Mouse (Mus musculus) G1E (cell line): Measurements from ENCODE around the gene Tbc1d4. TPM values are rescaled to one million over a fixed set of nuclear protein-coding genes. Genes with fewer than 3 reads are reported as not detected.

Experiments
- ATAC-seq: 2 replicates; pipeline ENCODE4 v1.8.0; 2016; ENCODE audit warnings: mild to moderate bottlenecking; ENCODE audit not compliant: insufficient number of reproducible peaks, poor library complexity, low FRiP score, severe bottlenecking; ENCODE audit errors: extremely low read depth
- DNase-seq: peaks from one replicate; pipeline ENCODE4 v3.0.0; 2012; ENCODE audit warnings: low spot score
- H3K27me3 ChIP-seq: 2 replicates; pipeline ENCODE4 v1.6.1; 2012; ENCODE audit warnings: mild to moderate bottlenecking, low read length, inconsistent platforms; ENCODE audit not compliant: insufficient read depth
- H3K36me3 ChIP-seq: replicated peaks from 2 replicates; pipeline ENCODE3; 2012; ENCODE audit warnings: mild to moderate bottlenecking, inconsistent platforms
- H3K4me1 ChIP-seq: 2 replicates; pipeline ENCODE4 v1.6.1; 2012; ENCODE audit warnings: low read depth, low read length, inconsistent platforms, mixed read lengths; ENCODE audit not compliant: insufficient read depth
- H3K4me3 ChIP-seq: 2 replicates; pipeline ENCODE4 v1.5.1; 2012; ENCODE audit warnings: low read depth, mild to moderate bottlenecking, inconsistent platforms, low read length, moderate library complexity, mixed read lengths
- H3K9me3 ChIP-seq: replicated peaks from 2 replicates; pipeline ENCODE4 v1.6.1; 2012; ENCODE audit warnings: inconsistent platforms
- CTCF ChIP-seq: IDR thresholded peaks from 2 replicates; pipeline ENCODE4 v1.5.1; 2012; ENCODE audit warnings: low read depth, low read length, inconsistent platforms, mixed read lengths
- GATA1 ChIP-seq: IDR thresholded peaks from 2 replicates; pipeline ENCODE4 v1.6.1; 2012; ENCODE audit warnings: borderline replicate concordance, low read length, inconsistent platforms, mixed read lengths
- GATA2 ChIP-seq: IDR thresholded peaks from 2 replicates; pipeline ENCODE4 v1.6.1; 2012; ENCODE audit warnings: low read depth, low read length, inconsistent platforms, borderline replicate concordance
- POLR2AphosphoS5 ChIP-seq: IDR thresholded peaks from 2 replicates; pipeline ENCODE4 v1.6.1; 2012; ENCODE audit warnings: low read depth, low read length, inconsistent platforms; ENCODE audit not compliant: insufficient replicate concordance
- TAL1 ChIP-seq: conservative IDR thresholded peaks from 2 replicates; pipeline ENCODE4 v1.6.1; 2012; ENCODE audit warnings: low read depth, low read length, inconsistent platforms, mixed read lengths
- polyA plus RNA-seq: library from polyadenylated mRNA; stranded (reverse); fragments of >175 nt; gene quantifications from 2 replicates; pipeline ENCODE4 v1.2.3, GENCODE M21; 2012
- total RNA-seq, 2 experiments: library from RNA; stranded (forward) in 1 of 2; stranded (reverse) in 1 of 2; fragments of 200-1000 nt in 1 of 2; fragments of >200 nt in 1 of 2; fragmentation: Nextera tagmentation in 1 of 2; gene quantifications; 2 replicates each; pipeline ENCODE4 v1.2.3; 2014 to 2017

The Tbc1d4 gene
- total and polyA plus RNA-seq, 3 experiments: 0.33 TPM; not detected in 2

GRCm38 (mm10) chr14:101514557-101514971 is 94.4 kb downstream of the Tbc1d4 start:
- DNase-seq: no peak

GRCm38 (mm10) chr14:101513163-101513562 is 95.8 kb downstream of the Tbc1d4 start:
- no peak for DNase-seq
- H3K4me3 ChIP-seq: no peak overlapping the region
- no peaks in the 10 kb centered on the region for H3K36me3 ChIP-seq
- H3K27me3 ChIP-seq: no peaks in the 10 kb centered on the region
- no peak for ATAC-seq
- H3K9me3 ChIP-seq: peaks cover 53% of the 10 kb centered on the region
- H3K4me1 ChIP-seq: no peaks in the 10 kb centered on the region
- no peak for TF ChIP-seq TAL1
- TF ChIP-seq CTCF: no peak
- no peak for TF ChIP-seq GATA2
- TF ChIP-seq GATA1: no peak
- no peak for TF ChIP-seq POLR2AphosphoS5

More at GRCm38 (mm10) chr14:101514557-101514971, 94.4 kb downstream of the Tbc1d4 start:
- no peak overlapping the region for H3K4me3 ChIP-seq
- no peaks in the 10 kb centered on the region for H3K4me1 ChIP-seq
- ATAC-seq: no peak
- H3K9me3 ChIP-seq: peaks cover 61% of the 10 kb centered on the region
- H3K36me3 ChIP-seq: no peaks in the 10 kb centered on the region
- no peaks in the 10 kb centered on the region for H3K27me3 ChIP-seq
- TF ChIP-seq TAL1 (no peak), CTCF (no peak), GATA2 (no peak), POLR2AphosphoS5 (no peak), GATA1 (no peak)

GRCm38 (mm10) chr14:101511410-101511809 is 97.6 kb downstream of the Tbc1d4 start:
- no peak for TF ChIP-seq GATA2
- TF ChIP-seq TAL1: no peak
- TF ChIP-seq CTCF: no peak
- H3K4me3 ChIP-seq: no peak overlapping the region
- H3K27me3 ChIP-seq: no peaks in the 10 kb centered on the region
- ATAC-seq (no peak), DNase-seq (no peak)
- peaks cover 59% of the 10 kb centered on the region for H3K9me3 ChIP-seq
- no peaks in the 10 kb centered on the region for H3K36me3 ChIP-seq
- H3K4me1 ChIP-seq: no peaks in the 10 kb centered on the region

- Histone ChIP-seq H3K9me3 (peaks cover 58% of the 10 kb centered on the region), H3K4me1 (no peaks in the 10 kb centered on the region), H3K4me3 (no peak overlapping the region), H3K27me3 (no peaks in the 10 kb centered on the region), H3K36me3 (no peaks in the 10 kb centered on the region)
- ATAC-seq (no peak), DNase-seq (no peak)
- TF ChIP-seq CTCF: no peak
- TF ChIP-seq POLR2AphosphoS5: no peak
- no peak for TF ChIP-seq GATA2
- no peak for TF ChIP-seq TAL1
- TF ChIP-seq GATA1: no peak
Observed at GRCm38 (mm10) chr14:101510540-101511313, 98.3 kb downstream of the Tbc1d4 start.

- ATAC-seq (no peak), DNase-seq (no peak)
- TF ChIP-seq GATA1 (no peak), GATA2 (no peak), POLR2AphosphoS5 (no peak), CTCF (no peak), TAL1 (no peak)
- Histone ChIP-seq H3K4me3 (no peak overlapping the region), H3K36me3 (no peaks in the 10 kb centered on the region), H3K4me1 (no peaks in the 10 kb centered on the region), H3K27me3 (no peaks in the 10 kb centered on the region), H3K9me3 (peaks cover 54% of the 10 kb centered on the region)
Observed at GRCm38 (mm10) chr14:101509759-101510158, 99.2 kb downstream of the Tbc1d4 start.

GRCm38 (mm10) chr14:101507956-101508355 is 101.0 kb downstream of the Tbc1d4 start:
- TF ChIP-seq POLR2AphosphoS5: no peak
- TF ChIP-seq GATA2: no peak
- no peak for TF ChIP-seq TAL1
- TF ChIP-seq CTCF: no peak
- no peak for TF ChIP-seq GATA1
- H3K36me3 ChIP-seq: no peaks in the 10 kb centered on the region
- no peaks in the 10 kb centered on the region for H3K27me3 ChIP-seq
- H3K4me3 ChIP-seq: no peak overlapping the region
- H3K4me1 ChIP-seq: no peaks in the 10 kb centered on the region
- no peak for DNase-seq
- ATAC-seq: no peak
- H3K9me3 ChIP-seq: peaks cover 44% of the 10 kb centered on the region
